Mouse (Mus musculus): ENCODE results near the gene Grin2a.

Gene Grin2a

GRCm38 (mm10) chr16:9865710-9866109 lies 129.7 kb downstream of the Grin2a start:
- no peak for DNase-seq (ENCODE audit: low spot score in 2 of 2)

GRCm38 (mm10) chr16:9865039-9865438 lies 130.3 kb downstream of the Grin2a start:
- DNase-seq (ENCODE audit: low spot score in 2 of 2) = no peak

- no peak for DNase-seq (ENCODE audit: low spot score in 2 of 2)
These were observed 137.6 kb downstream of the Grin2a start for GRCm38 (mm10) chr16:9857758-9858157.

GRCm38 (mm10) chr16:9851265-9851988 lies 143.9 kb downstream of the Grin2a start:
- DNase-seq (ENCODE audit: low spot score in 2 of 2) = no peak

GRCm38 (mm10) chr16:9841496-9841895 lies 153.9 kb downstream of the Grin2a start:
- DNase-seq (ENCODE audit: low spot score in 2 of 2) = no peak

- DNase-seq (ENCODE audit: low spot score in 2 of 2) = no peak
These were observed 158.8 kb downstream of the Grin2a start for GRCm38 (mm10) chr16:9836542-9836941.

GRCm38 (mm10) chr16:9834236-9834635 lies 161.1 kb downstream of the Grin2a start:
- no peak for DNase-seq (ENCODE audit: low spot score in 2 of 2)

- no peak for DNase-seq (ENCODE audit: low spot score in 2 of 2)
These were observed 170.3 kb downstream of the Grin2a start for GRCm38 (mm10) chr16:9825110-9825483.

- DNase-seq (ENCODE audit: low spot score in 2 of 2) = no peak
These were observed 170.8 kb downstream of the Grin2a start for GRCm38 (mm10) chr16:9824436-9825109.

- no peak for DNase-seq (ENCODE audit: low spot score in 2 of 2)
These were observed 171.7 kb downstream of the Grin2a start for GRCm38 (mm10) chr16:9823686-9824085.

GRCm38 (mm10) chr16:9819508-9819907 lies 175.9 kb downstream of the Grin2a start:
- DNase-seq (ENCODE audit: low spot score in 2 of 2) = no peak

GRCm38 (mm10) chr16:9801338-9801737 lies 194.0 kb downstream of the Grin2a start:
- no peak for DNase-seq (ENCODE audit: low spot score in 2 of 2)

GRCm38 (mm10) chr16:9800221-9800620 lies 195.1 kb downstream of the Grin2a start:
- DNase-seq (ENCODE audit: low spot score in 2 of 2) = no peak

GRCm38 (mm10) chr16:9792976-9793375 lies 202.4 kb downstream of the Grin2a start:
- no peak for DNase-seq (ENCODE audit: low spot score in 2 of 2)

- no peak for DNase-seq (ENCODE audit: low spot score in 2 of 2)
These were observed 209.1 kb downstream of the Grin2a start for GRCm38 (mm10) chr16:9786261-9786660.

- no peak for DNase-seq (ENCODE audit: low spot score in 2 of 2)
These were observed 209.5 kb downstream of the Grin2a start for GRCm38 (mm10) chr16:9785821-9786220.

- no peak for DNase-seq (ENCODE audit: low spot score in 2 of 2)
These were observed 226.4 kb downstream of the Grin2a start for GRCm38 (mm10) chr16:9768981-9769380.

- no peak for DNase-seq (ENCODE audit: low spot score in 2 of 2)
These were observed 227.0 kb downstream of the Grin2a start for GRCm38 (mm10) chr16:9768356-9768755.

- DNase-seq (ENCODE audit: low spot score in 2 of 2) = no peak
These were observed 227.4 kb downstream of the Grin2a start for GRCm38 (mm10) chr16:9767946-9768345.

GRCm38 (mm10) chr16:9764086-9764485 lies 231.3 kb downstream of the Grin2a start:
- DNase-seq (ENCODE audit: low spot score in 2 of 2) = no peak

GRCm38 (mm10) chr16:9760347-9760746 lies 235.0 kb downstream of the Grin2a start:
- no peak for DNase-seq (ENCODE audit: low spot score in 2 of 2)

GRCm38 (mm10) chr16:9756849-9757248 lies 238.5 kb downstream of the Grin2a start:
- no peak for DNase-seq (ENCODE audit: low spot score in 2 of 2)

- no peak for DNase-seq (ENCODE audit: low spot score in 2 of 2)
These were observed 241.3 kb downstream of the Grin2a start for GRCm38 (mm10) chr16:9754061-9754460.

All from urinary bladder, postnatal 4 days (tissue).